Mouse (Mus musculus): ENCODE measurements around the gene Rinl.
A peak's percentile ranks its signal among the peaks of the same experiment; 100 is the strongest.

The Rinl gene

DNA sequence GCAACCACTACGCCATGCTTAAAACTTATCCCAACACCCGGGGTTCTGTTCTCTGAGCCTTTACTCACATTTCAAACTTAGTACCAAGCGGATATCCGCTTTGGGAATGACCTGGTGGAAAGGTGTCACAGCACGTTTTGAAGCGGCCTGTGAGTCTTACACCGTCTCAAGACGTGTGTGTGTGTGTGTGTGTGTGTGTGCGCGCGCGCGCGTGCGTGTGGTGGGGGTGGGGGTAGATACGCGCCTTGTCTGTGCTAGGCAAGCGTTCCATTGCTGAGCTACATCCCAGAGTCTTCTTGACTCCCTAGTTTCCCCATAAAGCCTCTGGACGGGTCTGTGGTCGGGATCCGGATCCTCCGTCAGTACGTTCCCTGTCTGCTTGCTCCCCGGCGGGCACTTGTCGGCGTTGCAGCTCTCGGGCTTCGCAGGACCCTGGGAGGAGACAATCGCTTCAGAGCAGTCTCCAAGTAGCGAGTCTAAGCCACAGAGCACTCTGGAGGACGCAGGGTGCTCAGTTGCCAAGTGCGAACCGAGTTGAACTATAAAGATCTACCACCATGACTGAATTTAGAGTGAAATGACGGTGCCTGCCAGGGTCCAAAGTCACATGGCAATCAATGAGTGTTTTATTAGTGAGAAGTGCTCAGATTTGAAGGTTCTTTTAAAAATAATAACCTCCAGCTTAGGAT is 20.8 kb downstream of the Rinl start:
- DNase-seq (ENCODE audit: low spot score) = no peak

DNA sequence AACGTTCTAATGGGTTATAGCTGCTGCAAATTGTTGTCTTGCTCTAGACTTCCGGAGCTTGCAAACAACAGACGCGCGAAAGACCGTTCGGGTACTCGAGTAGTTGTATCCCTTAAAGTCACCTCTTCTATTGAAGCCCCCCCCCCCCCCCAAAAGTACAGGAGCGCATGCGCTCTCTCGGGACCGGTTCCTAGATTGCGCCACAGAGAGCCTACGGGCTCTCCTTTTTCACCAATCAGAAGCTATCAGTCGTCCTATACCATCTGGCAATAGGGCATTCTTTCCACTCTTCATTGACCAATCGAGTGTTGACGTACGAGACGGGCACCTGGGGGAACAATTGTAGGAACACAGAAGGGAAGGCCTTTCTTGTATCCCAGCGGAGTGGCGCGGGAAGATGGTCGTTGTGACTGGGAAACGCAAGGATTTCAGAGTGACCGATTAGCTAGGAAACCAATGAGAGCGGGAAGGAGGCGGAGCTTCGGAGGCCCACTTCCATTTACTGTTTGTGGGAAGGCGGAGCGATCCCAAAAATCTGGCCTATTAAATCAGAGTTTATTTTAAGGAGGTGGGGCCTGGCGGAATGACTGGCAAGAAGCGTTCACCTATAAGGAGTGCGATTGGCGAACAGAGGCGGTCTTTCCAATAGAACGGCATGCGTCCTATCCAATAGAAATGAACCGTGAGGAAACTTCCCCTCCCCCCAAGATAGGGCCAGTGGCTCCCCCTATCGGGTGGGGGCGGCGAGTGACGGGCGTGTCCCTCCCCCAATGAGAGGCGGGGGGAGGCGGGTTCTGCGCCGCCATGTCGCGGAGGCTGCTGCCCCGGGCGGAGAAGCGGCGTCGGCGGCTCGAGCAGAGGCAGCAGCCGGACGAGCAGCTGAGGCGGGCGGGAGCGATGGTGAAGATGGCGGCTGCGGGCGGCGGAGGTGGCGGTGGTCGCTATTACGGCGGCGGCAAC is 21.6 kb downstream of the Rinl start:
- DNase-seq (ENCODE audit: low spot score) = peak; percentile 99

DNA sequence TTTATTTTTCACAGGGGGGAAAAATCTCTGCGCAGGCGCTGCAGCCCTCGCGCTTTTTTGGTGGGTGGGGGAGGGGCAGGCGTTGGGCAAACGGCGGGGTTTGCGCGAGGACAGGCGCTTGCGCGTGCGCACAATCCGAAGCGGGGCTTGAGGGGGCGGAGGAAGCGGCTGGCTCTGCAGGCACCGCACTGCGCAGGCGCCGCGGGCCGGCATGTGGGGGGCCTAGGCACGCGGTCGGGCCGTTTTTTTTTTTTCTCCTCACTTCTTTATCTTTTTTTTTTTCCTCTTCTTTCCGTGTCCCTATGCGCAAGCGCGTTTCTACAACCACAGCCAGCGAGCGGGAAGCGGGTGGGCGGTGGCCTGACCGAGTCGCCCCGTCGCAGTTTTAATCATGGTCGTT is 22.5 kb downstream of the Rinl start:
- DNase-seq (ENCODE audit: low spot score) = peak; percentile 87

DNA sequence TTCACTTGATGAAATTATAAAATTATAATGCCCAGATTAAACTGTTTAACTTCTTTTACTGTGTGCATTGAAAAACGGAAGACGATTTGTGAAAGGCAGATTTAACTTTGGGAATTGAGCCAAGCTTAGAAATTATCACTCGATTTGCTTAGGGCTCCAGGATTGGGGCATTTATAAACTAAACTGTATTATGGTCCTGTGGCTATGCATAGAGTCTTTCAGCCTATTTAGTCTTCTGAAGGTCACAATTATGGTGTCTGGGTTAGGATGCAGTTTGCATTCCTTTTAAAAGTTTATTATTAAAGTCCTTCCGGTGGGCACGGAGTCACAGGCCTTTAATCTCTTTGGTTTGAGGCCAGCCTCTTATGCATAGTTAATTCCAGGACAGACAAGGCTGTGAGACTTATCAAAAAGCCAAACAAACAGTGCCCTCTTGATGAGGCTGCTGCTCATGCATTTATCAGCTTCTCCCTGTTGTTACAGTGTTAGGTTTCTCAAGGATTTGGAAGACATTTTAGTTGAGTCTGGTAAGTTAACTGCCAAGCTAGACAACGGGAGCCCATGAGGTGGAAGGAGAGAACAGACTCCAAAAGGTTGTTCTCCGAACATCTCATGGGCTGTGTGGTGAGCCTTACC is 23.0 kb downstream of the Rinl start:
- no peak for DNase-seq (ENCODE audit: low spot score)

DNA sequence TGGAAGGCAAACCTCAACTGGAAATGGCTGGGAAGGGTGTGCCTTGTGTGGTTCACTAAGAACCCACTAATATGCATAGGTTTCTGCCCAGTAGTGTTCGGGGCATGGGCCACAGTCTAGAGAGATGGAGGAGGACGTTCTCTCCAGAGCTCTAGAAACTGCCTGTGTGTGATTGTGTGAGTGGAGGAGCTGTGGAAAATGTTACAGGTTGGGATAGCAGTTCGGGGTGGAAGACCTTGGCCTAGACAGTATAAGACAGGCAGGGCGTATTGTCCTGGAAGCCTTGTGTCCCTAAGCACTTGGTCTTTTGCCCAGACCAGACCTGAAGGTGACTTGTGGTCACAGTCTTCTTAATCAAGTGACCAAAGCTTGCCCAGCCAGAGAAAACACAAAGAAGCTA is 23.7 kb downstream of the Rinl start:
- no peak for DNase-seq (ENCODE audit: low spot score)

DNA sequence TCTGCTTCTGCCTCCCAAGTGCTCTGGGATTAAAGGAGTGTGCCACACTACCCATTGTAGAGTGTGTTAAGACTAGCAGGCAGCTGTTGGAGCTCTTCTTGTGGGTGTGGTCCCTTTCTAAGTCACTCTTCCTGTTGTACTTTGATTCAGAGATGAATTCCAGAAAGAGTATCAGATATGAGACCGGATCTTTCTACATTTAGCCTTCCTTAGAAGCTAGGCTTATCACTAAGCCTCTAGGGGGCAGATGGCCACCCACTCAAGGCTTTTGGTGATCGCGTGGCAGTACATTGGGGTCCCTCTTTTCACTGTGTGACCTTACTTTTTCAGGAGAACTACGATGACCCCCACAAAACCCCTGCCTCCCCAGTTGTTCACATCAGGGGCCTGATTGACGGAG is 24.2 kb downstream of the Rinl start:
- DNase-seq (ENCODE audit: low spot score) = no peak

DNA sequence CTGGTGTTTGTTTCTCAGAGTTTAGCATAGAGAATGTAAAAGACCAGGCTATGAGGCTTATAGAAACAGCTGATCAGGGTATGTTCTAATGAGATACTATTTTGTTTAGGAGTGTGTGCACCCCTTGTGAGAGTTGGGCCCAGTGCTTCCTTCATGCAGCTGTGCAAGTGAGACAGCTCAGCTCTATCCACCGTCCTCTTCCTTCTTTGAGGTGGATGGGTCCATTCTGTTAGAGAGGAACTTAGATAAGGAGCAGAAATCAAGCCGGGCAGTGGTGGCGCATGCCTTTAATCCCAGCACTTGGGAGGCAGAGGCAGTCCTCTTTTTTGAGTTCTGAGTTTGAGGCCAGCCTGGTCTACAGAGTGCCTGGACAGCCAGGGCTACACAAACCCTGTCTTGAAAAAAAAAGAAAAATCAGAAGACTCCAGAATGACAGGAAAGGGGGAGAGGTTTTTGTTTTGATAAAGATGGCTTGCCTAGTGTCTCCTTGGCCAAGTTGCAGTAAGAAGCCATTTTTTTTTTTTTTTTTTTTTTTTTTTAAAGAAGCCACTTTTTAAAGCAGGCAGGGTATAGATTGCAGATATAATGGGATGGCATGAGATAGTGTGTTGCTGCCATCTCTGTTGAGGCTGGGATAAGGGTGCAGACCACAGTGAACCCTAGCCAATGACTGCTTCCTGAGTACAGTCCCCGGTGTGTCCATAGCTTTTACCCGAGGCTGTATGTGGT is 25.7 kb downstream of the Rinl start:
- no peak for DNase-seq (ENCODE audit: low spot score)

DNA sequence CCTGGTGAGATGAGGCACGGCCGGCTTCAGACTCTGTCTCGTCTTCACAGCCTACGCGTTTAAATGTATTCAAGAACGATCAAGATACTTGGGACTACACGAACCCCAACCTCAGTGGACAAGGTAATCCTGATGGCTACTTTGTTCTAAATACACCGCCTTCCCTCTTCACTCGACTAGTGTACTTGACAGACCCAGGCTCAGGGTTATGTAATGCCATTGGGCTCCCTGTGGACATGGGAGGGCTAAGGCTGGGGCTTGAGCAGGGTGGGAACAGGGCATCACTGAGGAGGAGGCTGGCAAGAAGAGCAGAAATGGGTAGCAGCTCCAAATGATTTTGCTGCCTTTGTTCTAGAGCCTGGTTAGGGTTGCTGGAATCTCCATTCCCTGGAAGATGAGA is 26.5 kb downstream of the Rinl start:
- DNase-seq (ENCODE audit: low spot score) = no peak

DNA sequence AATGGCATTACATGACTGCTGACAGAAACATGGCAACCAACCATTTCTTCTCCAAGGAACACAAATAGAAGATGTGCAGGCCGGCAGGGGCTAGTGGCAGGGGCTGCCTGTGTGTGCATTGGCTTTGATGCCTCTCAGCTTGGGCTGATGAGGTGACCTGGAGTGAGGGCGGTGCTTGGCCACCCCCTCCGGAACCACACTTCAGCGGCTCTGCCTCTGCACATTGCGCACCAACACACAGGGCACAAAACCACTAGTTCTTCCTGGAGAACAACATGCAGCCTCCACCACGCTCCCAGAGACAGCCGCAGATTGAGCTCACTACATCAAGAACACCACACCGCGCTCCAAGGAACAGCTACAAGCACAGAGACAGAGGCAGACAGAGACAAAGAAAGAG is 27.4 kb downstream of the Rinl start:
- no peak for DNase-seq (ENCODE audit: low spot score)

DNA sequence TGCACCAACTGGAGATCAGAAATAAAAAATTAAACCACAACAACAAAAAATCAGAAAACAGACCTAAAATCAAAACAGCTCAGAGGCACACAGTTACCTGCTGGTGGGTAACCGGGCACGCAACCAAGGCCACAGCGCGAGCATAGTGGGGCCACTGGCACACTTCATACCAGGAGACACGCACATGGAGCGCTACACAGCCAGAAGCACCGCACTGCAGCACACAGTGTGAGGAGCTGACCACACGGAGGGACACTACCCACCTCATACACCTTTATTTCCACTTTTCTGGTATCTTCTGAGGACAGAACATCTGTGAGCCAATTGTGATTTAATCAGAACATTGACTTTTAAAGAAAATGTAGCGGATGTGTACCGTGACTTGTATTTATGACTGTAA is 28.2 kb downstream of the Rinl start:
- no peak for DNase-seq (ENCODE audit: low spot score)

DNA sequence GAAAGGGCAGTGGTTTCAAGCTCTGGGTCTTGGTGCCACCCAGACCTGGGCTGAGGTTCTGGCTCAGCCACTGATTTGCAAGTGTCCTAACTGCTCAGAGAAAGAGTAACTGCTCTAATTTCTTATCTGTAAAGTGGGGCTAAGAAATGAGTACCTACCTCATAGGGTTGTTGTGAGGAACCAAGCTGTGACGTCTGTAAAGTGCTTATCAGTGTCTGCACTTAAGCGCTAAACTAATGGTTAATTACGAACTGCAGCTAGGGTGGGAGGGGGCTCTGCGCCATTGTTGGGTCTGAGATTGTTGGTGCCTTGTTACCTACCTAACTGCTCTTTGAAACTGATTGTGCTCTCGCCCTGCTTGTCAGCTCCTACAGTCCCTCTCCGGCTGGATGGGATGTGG is 28.8 kb downstream of the Rinl start:
- no peak for DNase-seq (ENCODE audit: low spot score)

DNA sequence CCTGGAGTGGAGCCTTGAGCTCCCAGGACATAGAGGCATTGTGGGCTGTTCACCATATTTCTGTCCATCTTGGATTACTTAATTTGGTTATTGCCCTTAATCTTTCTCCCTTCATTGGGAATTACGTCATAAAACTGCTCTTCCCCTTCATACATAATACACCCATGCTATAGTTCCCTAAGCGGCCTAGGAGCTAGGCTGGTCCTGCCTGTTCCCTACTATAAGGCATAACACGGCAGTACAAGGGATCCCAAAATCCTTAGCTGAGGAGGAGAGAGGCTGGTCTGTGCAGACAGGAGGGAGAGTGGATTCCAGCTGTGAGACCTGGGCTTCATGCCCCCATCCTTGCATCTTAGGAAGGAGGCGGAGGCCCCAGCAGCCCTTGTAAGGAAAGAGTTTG is 29.2 kb downstream of the Rinl start:
- no peak for DNase-seq (ENCODE audit: low spot score)

DNA sequence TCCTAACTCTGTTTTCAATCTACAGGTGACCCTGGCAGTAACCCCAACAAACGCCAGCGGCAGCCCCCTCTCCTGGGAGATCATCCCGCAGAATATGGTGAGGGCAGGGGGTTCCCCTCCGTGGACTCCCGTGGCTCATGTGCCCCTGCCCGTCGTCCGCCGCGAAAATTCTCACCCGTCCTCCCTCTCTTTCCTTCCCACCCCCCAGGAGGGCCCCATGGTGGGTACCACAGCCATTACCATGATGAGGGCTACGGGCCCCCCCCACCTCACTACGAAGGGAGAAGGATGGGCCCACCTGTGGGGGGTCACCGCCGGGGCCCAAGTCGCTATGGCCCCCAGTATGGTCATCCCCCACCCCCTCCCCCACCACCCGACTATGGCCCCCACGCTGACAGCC is 29.7 kb downstream of the Rinl start:
- DNase-seq (ENCODE audit: low spot score) = no peak

DNA sequence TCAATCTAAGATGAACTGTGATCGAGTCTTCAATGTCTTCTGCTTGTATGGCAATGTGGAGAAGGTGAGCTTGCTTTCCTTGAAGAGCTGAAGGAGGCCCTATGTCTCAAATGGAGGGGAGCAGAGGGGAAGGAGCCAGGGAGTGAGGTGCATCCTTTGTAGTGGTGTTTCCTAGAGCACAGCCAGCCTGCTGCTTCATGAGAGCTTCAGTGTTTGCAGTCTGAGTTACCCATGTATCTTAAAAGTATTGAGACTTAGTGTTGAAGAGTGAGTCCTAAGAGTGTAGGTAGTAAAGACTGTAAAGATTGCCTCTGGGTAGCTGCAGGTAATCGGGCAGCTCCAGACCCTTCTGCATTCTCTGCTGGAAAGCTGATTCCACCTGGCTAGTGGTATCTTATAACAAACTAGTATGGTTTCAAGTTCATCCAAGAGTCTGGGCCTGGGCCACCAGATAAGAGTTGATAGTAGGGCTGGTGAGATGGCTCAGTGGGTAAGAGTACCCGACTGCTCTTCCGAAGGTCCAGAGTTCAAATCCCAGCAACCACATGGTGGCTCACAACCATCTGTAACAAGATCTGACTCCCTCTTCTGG is 30.2 kb downstream of the Rinl start:
- no peak for DNase-seq (ENCODE audit: low spot score)

DNA sequence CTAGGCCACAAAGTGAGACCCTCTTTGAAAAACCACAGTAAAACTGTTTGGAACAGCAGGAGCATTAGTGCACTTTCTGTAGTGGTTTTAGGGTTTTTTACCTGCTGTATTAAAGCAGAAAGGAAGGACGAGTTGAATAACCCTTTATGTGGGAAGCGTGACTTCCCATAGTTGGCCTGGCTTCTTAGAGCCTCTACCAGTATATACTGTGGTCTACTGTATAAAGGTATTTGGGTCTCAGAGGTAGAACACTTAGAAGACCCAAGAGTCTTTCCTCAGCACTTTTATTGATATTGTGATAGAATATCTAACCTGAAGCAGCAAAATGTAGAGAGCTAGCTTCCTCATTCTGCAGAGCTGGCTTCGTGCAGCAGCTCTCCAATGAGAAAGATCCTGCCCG is 30.8 kb downstream of the Rinl start:
- DNase-seq (ENCODE audit: low spot score) = no peak

DNA sequence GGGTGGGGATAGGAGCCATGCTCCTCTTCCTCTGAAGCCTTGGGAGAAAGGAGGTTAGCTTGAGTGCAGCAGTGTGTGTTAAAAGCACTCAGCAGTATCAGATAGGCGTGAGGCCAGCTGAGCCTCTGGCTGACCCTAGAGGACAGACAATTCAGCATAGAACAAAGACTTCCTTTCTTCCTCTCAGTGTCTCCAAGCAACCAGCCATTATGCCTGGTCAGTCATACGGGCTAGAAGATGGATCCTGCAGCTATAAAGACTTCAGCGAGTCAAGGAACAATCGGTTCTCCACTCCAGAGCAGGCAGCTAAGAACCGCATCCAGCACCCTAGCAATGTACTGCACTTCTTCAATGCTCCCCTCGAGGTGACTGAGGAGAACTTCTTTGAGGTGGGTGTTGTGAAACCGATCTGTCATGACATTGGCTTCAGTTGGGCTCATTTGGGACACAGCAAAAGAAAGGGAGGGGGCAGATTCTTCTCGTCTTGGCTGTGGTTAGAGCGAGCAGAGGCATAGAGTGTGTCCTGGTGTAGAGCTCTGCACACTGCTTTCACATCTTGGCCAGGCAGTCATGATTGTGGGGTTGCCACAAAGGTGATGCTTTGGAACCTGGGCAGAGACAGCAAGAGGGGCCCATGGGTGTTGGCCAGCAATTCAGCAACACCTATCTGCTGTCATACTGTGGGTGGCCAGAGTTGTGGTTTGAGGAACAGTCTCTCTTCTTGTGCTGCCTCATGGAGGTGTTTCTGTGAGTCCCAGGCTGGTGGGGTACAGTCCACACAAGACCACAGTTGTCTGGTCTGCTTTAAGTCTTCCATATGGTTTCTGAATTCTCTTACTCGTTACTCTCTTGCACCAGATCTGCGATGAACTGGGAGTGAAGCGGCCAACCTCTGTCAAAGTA is 31.8 kb downstream of the Rinl start:
- DNase-seq (ENCODE audit: low spot score) = no peak

DNA sequence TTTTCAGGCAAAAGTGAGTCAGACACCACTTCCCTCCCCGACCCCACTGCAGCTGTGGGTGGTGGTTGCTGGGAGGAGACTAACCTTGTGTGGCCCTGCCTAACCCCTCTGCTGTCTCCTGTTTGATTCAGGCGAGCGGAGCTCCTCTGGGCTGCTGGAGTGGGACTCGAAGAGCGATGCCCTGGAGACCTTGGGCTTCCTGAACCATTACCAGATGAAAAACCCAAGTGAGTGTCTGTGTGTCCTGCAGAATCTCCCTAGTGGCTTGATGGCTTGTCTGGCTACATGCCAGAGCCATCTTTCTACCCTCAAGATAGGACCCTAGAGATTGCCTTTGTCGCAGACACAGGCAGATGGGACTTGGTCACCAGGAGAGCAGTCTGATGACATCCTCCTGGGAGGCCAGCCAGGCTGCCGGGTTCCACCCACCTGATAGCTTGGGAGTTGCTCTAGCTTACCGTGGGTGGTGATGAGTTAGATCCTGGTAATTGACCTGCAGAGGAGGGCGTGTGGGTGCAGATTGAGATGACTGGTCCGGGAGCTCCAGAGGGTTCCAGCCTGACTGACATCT is 32.6 kb downstream of the Rinl start:
- DNase-seq (ENCODE audit: low spot score) = no peak

DNA sequence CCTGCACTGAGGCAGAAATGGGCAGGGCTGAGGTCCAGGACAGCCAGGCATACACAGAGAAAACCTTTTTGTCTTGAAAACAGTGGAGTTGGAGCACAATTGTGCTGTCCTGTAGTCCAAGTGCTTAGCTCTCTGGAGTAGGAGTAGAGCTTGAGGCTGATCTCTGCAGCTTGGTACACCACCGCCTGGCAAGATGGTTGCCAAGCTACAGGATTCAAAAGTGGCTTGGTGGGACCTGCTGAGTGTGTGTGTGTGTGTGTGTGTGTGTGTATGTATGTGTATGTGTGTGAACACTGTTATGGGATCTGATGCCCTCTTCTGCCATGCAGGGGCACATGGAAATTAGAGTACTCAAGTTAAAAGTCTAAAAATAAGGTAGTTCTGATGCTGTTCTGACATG is 33.8 kb downstream of the Rinl start:
- DNase-seq (ENCODE audit: low spot score) = no peak

DNA sequence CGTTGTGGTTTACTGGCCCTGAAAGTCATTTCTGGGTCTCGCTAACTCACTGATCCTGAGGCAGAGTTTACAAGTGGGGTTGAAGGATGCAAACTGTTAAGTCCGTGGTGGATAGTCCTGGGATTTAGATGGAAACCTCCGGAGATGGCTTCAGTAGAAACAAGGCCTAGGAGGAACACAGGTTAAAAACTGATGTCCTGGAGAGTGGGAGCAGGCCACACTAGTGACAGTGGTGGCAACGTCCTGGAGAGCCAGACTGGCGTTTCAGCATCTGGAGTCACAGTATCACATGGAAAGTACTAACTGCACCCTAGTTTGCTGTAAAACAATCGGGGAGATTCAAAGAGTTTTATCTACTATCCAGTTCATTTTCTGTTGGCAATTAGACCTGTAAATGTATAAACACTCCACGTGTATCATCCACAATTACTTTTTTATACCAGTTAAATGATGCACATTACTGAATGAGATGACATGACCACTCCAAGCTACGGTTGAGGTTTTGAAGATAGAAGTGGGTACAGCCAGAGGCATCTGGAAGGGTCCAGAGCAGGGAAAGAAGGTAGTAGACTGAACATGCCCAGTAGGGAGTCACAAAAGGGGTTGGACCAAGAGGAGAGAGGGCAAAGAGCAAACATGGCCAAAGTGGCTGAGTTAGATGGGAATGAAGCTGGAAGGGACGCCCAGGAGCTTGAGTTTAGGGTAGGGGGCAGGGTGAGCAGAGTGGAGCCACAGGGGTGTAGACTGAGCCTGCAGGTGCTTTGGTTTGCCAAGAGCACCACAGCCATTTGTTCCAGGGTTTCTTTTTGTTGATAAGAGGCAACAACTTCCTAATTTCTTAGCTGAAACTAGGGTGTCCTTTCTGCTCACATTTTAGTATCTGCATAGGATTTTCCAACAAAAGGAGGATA is 34.5 kb downstream of the Rinl start:
- DNase-seq (ENCODE audit: low spot score) = no peak

DNA sequence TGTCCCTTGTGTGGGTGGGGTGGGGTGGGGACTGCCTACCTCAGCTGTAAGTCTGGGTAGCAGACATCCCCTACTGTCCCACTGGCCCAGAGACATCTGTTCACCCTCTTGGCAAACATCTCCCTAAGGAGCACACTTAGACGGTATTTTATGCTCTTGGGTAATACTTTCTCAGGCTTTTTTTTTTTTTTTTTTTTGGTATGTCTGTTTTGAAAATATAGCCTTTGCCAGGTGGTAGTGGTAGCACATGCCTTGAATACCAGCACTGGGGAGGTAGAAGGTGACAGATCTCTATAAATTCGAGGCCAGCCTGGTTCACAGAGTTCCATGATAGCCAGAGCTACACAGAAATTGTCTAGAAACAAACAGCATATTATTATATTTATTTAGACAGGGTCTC is 35.2 kb downstream of the Rinl start:
- no peak for DNase-seq (ENCODE audit: low spot score)

Measured in ovary, postnatal 14 days (tissue).